Mouse (Mus musculus) neural tube, embryonic 15.5 days (tissue): ENCODE measurements around the gene Ap4m1. TPM values are rescaled to one million over a fixed set of nuclear protein-coding genes. Genes with fewer than 3 reads are reported as not detected.

Experiments used
- ATAC-seq: fragments of 200-750 bp; cut with Nextera tagmentation; 2 replicates; pipeline ENCODE4 v1.8.0; 2017; ENCODE audit warnings: mild to moderate bottlenecking, moderate TSS enrichment, moderate library complexity; ENCODE audit not compliant: low FRiP score
- H3K27ac ChIP-seq: fragments of 300-500 bp; sonication (generic); replicated peaks from 2 replicates; pipeline ENCODE4 v1.5.1; 2015; ENCODE audit warnings: mild to moderate bottlenecking, inconsistent platforms
- H3K27me3 ChIP-seq: fragments of 300-500 bp; sonication (generic); replicated peaks from 2 replicates; pipeline ENCODE4 v1.6.1; 2015; ENCODE audit warnings: inconsistent platforms
- H3K36me3 ChIP-seq: fragments of 300-500 bp; sonication (generic); 2 replicates; pipeline ENCODE4 v1.6.1; 2015; ENCODE audit warnings: inconsistent platforms
- H3K4me1 ChIP-seq: fragments of 300-500 bp; sonication (generic); 2 replicates; pipeline ENCODE4 v1.6.1; 2015; ENCODE audit warnings: inconsistent platforms
- H3K4me2 ChIP-seq: fragments of 300-500 bp; sonication (generic); 2 replicates; pipeline ENCODE4 v1.6.1; 2015; ENCODE audit warnings: inconsistent platforms, mild to moderate bottlenecking, moderate library complexity
- H3K4me3 ChIP-seq: fragments of 300-500 bp; sonication (generic); replicated peaks from 2 replicates; pipeline ENCODE4 v1.5.1; 2015; ENCODE audit warnings: mild to moderate bottlenecking, inconsistent platforms
- H3K9ac ChIP-seq: fragments of 300-500 bp; sonication (generic); replicated peaks from 2 replicates; pipeline ENCODE4 v1.6.1; 2015; ENCODE audit warnings: mild to moderate bottlenecking, inconsistent platforms
- H3K9me3 ChIP-seq: fragments of 300-500 bp; sonication (generic); replicated peaks from 2 replicates; pipeline ENCODE4 v1.6.1; 2016; ENCODE audit warnings: inconsistent platforms
- WGBS: fragments of 180-500 bp; shearing (Covaris S2); methylation state at CpG from one replicate; pipeline ENCODE4 v1.1.7; 2015; ENCODE audit warnings: mixed read lengths; 5-methylcytosine and 5-hydroxymethylcytosine counted together
- polyA plus RNA-seq: library from polyadenylated mRNA; unstranded; fragments of >200 nt; fragmentation: Nextera tagmentation; extraction: Ambion mirVana; gene quantifications from 2 replicates; pipeline ENCODE4 v1.2.1, GENCODE M21; 2015

The Ap4m1 gene
- polyA plus RNA-seq, 1 experiment from 2014 or later: 23.0 TPM

DNA sequence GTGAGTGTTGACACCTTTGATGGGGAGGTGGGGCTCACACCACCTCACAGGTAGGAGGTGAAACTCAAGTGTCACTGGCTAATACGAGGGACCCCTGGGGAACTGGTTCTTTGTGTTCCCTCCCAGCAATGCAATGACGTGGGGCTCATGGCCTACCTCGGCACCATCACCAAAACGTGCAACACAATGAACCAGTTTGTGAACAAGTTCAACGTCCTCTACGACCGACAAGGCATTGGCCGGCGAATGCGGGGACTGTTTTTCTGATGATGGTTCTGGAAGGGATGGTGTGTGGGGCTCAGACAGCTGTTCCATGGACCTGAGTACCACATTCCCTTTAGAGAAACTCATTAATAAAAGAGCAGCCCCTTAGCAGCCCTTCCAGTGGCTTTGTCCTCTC lies 8.2 kb upstream of the Ap4m1 start:
- Histone ChIP-seq H3K27ac (no peak overlapping the region), H3K4me1 (peaks cover 24% of the 10 kb centered on the region), H3K9ac (no peak overlapping the region), H3K4me2 (no peak overlapping the region), H3K36me3 (peaks cover 63% of the 10 kb centered on the region), H3K9me3 (no peaks in the 10 kb centered on the region), H3K27me3 (no peaks in the 10 kb centered on the region), H3K4me3 (no peak overlapping the region)
- WGBS: 64% methylated on average over 10 of the region's 10 CpGs
- ATAC-seq: no peak

DNA sequence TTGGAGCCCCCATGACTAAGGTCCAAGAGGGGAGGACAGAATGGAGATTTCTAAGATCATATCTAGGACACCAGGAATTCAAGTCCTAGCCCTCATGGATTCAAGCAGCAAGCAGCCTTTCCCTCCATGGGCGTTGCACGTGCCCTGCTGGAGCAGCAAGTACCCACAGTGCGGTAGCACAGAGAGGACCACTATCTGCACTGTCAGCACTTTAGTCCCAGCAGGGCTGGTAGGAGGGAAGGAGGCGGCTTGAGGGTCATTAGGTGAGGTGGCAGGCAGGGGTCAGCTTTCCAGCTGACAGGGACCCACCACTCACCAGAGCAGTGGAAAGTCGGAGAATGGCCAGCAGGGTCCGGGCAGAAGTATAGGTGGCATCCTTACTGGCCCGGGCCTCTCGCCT lies 6.2 kb upstream of the Ap4m1 start:
- H3K27me3 ChIP-seq: no peaks in the 10 kb centered on the region
- WGBS: 81% methylated on average over 8 of the region's 8 CpGs
- peaks cover 70% of the 10 kb centered on the region for H3K36me3 ChIP-seq
- peaks cover 32% of the 10 kb centered on the region for H3K4me1 ChIP-seq
- H3K4me3 ChIP-seq: no peak overlapping the region
- H3K9me3 ChIP-seq: no peaks in the 10 kb centered on the region
- H3K9ac ChIP-seq: no peak overlapping the region
- no peak overlapping the region for H3K4me2 ChIP-seq
- ATAC-seq: no peak
- 0 out of 2 replicates have a peak overlapping the region, but pooled peaks have one; percentile 28 for H3K27ac ChIP-seq

DNA sequence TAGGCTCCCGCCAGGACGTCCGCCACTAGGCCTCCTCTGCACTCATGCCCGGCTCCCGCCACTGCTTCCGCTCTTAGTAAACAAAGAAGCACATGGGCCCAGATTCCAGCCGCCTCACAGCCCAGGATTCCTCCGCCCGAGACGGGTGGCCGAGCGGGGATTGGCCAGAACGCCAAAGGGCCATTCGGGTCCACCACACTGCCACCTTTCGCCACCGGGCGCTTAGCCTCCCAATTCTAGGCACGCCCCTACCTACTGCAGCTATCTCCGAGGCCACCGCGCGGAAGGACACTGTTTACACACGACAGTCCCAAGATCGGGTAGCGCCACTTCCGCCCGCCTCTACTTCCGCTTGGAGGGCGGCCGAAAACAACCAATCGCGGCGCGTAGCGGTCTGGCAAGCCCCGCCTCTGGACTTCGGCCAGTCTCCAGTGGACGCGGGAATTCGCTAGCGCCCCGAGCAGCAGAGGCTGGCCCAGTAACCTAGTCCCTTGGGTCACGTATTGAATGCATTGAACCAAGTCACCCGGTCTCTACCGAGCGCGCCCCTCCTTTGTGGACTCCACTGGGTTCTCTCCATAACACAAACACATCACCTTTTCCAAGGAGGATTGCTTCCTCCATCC lies 753 bp upstream of the Ap4m1 start:
- H3K4me1 ChIP-seq: peaks cover 38% of the 10 kb centered on the region
- peak overlapping the region; percentile 76 for H3K4me3 ChIP-seq
- no peaks in the 10 kb centered on the region for H3K27me3 ChIP-seq
- peak overlapping the region; percentile 92 for H3K27ac ChIP-seq
- peaks cover 46% of the 10 kb centered on the region for H3K36me3 ChIP-seq
- H3K4me2 ChIP-seq: peak overlapping the region; percentile 94
- under 1% methylated on average over 47 of the region's 47 CpGs for WGBS
- H3K9ac ChIP-seq: peak overlapping the region; percentile 60
- H3K9me3 ChIP-seq: no peaks in the 10 kb centered on the region
- ATAC-seq: peak; percentile 89

DNA sequence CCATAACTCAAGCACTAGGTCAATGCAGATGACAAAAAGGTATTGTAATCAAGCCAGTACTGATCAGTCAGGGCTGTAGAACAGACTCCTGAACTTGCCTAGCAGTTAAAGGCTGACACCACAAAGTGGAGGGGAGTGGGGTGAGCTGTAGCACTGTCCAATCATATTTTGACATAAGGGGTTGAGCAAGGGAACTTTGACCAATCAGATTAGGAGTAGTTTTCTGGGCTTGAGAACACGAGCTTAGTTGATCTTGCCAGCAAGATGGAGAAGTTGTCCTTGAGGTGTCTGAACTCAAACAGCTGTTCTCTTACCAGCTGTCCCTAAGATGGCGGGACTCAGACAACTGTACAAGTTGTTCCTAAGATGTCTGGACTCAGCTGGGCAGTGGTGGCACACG lies 1.4 kb downstream of the Ap4m1 start:
- Histone ChIP-seq H3K9ac (no peak overlapping the region), H3K4me3 (0 out of 2 replicates have a peak overlapping the region, but pooled peaks have one; percentile 76), H3K9me3 (no peaks in the 10 kb centered on the region), H3K27me3 (no peaks in the 10 kb centered on the region), H3K27ac (no peak overlapping the region), H3K4me2 (peak overlapping the region; percentile 94), H3K36me3 (peaks cover 44% of the 10 kb centered on the region), H3K4me1 (peaks cover 38% of the 10 kb centered on the region)
- 87% methylated on average over 3 of the region's 3 CpGs for WGBS
- ATAC-seq: no peak

DNA sequence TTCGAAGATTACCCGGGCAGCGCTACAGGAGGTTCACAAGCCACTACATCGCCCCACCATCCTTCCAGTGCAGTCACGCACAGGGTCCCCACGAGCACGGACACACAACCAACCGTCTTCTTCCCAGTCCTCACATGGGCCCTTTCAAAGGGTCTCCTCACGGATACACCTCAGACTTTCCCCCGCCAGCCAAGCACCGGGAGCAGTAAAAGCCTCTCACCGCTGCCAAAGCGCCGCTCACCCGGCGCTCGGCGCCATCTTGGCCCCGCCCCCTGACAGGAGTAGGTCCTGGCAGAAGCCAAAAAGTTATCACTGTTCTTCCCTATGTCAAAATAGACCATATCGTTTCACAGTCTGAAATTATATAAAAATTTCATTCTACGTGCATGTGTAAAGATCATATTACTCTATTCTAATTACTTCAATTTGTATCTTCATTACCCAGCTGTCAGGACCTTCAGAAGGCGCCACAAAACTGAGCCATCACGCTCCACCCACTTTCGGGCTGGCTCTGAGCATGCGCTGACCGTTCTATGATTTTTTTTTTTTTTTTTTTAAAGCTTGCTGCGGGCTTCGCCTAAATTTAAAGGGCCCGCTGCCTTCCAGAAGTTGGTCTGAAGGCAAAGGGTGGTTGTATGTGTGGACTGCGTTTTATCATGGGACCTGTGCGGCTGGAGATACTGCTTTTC lies 15.3 kb downstream of the Ap4m1 start, which contains the start of the genes Taf6 and Cnpy4:
Taf6 (minus strand) TSS at position 502 of the 689 bp plus-strand sequence.
Cnpy4 (plus strand) TSS at position 536 of the 689 bp plus-strand sequence.
- ATAC-seq: peak; percentile 84
- under 1% methylated on average over 31 of the region's 31 CpGs for WGBS

DNA sequence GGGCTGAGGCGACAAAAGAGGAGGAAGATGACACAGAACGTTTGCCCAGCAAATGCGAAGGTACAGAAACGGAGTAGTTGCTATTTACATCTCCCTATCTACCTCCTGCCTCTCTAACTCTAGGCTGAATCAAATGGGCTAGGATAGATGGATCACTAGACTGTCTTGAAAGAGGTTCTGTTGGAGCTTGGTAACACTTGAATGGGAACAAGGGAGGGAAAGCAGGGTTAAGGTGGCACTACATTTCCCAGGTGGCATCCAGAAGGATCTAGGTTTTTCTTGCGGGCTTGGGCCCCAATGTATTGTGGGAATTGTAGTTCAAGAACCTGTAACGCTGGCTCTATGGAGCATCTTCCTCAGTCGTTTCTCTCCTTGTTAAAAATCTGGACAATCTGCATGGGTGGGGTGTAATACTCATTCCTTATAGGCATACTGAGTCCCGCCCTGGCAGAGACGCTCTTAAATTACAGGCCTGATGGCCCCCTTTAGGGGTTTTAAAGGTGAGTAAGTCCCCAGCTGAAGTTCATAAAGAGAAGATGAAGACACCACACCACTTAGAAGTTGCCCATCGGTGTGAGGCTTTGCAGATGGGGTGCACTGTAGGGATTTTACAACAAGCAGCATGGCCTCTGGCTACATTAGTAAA lies 16.0 kb downstream of the Ap4m1 start:
- no peaks in the 10 kb centered on the region for H3K27me3 ChIP-seq
- peaks cover 21% of the 10 kb centered on the region for H3K4me1 ChIP-seq
- under 1% methylated on average over 10 of the region's 10 CpGs for WGBS
- H3K9me3 ChIP-seq: no peaks in the 10 kb centered on the region
- ATAC-seq: peak; percentile 91
- H3K4me3 ChIP-seq: peak overlapping the region; percentile 82
- H3K36me3 ChIP-seq: peaks cover 31% of the 10 kb centered on the region
- H3K27ac ChIP-seq: peak overlapping the region; percentile 86
- H3K9ac ChIP-seq: peak overlapping the region; percentile 74
- H3K4me2 ChIP-seq: peak overlapping the region; percentile 86

More for the DNA sequence above, 15.3 kb downstream of the Ap4m1 start, which contains the start of the genes Taf6 and Cnpy4:
- H3K9me3 ChIP-seq: no peaks in the 10 kb centered on the region
- H3K36me3 ChIP-seq: peaks cover 32% of the 10 kb centered on the region
- peak within 1 kb of the TSS; percentile 81 for H3K9ac ChIP-seq
- no peaks in the 10 kb centered on the region for H3K27me3 ChIP-seq
- H3K4me3 ChIP-seq: peak within 1 kb of the TSS; percentile 82
- H3K4me2 ChIP-seq: peak within 1 kb of the TSS; percentile 86
- peak within 1 kb of the TSS; percentile 86 for H3K27ac ChIP-seq
- peaks cover 21% of the 10 kb centered on the region for H3K4me1 ChIP-seq

DNA sequence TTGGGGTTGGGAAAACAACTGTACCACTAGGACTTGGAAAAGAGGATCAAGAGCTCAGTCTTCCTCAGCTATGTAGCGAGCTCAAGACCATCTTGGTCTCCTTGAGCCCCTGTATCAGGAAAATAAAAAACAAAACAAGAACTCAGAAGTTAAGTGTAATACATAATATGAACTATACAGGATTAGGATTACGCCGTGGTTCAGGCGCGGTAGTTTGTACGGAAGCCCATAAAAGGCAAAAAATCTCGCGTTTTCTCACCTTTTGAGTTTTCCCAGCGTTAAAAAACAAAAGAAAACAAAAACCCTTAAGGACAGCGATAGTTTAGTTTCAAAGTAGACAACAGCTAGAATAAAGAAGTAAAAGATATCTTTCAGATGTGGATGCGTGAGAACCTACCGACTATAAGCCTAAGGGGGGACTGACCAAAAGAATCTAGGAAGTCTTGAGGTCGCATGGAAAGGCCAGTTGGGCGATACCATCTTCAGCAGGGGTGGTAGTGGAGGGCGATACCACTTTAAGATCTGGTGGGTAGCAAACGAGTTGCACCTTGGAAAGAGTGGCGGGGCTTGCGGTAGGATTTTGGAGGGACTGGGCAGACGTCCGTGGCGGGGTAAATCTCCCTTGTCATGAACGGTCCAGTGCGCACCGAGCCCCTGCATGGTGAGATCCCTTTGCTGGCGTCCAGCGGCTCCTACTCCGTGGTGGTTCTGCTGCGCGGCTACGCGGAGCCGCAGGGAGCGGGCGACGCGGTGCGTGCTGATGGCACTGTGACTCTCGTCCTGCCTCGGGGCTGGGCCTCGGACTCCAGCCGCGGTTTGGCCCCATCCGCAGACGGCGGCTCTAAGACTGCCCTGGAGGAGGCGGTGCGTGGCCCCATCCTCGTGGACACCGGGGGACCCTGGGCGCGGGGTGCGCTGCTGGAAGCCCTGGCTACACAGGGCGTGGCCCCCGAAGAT lies 22.2 kb downstream of the Ap4m1 start, which contains the start of gene Mblac1:
Mblac1 (plus strand) TSS at position 544 of the 957 bp plus-strand sequence.
- 7% methylated on average over 54 of the region's 54 CpGs for WGBS
- peaks cover 20% of the 10 kb centered on the region for H3K36me3 ChIP-seq
- H3K27ac ChIP-seq: peak within 1 kb of the TSS; percentile 95
- H3K4me3 ChIP-seq: peak within 1 kb of the TSS; percentile 81
- no peaks in the 10 kb centered on the region for H3K9me3 ChIP-seq
- ATAC-seq: peak; percentile 82
- H3K4me2 ChIP-seq: peak within 1 kb of the TSS; percentile 95
- H3K27me3 ChIP-seq: no peaks in the 10 kb centered on the region
- peaks cover 20% of the 10 kb centered on the region for H3K4me1 ChIP-seq
- H3K9ac ChIP-seq: peak within 1 kb of the TSS; percentile 90

DNA sequence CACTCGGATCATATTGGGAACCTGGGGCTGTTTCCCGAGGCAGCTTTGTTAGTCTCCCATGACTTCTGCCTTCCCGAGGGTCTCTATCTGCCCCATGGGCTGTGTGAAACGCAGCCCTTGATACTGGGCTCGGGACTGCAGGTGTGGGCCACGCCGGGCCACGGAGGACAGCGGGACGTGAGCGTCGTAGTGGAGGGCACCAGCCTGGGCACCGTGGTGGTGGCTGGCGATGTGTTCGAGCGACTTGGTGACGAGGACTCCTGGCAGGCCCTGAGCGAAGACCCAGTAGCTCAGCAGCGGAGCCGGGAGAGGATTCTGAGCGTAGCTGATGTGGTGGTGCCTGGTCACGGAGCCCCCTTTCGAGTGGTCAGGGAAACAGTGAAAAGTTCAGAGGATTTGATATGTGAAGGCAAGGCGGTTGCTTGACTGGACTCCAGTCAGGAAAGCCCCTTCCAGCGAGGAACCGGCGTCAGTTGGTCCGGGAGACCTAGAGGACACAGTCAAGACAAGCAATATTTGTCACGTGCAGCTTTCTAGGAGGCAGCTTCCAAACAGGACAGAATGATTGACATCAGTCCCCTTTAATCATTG lies 23.0 kb downstream of the Ap4m1 start:
- peak overlapping the region; percentile 95 for H3K4me2 ChIP-seq
- H3K4me3 ChIP-seq: peak overlapping the region; percentile 81
- H3K27ac ChIP-seq: peak overlapping the region; percentile 95
- no peaks in the 10 kb centered on the region for H3K9me3 ChIP-seq
- H3K9ac ChIP-seq: peak overlapping the region; percentile 90
- peaks cover 20% of the 10 kb centered on the region for H3K4me1 ChIP-seq
- under 1% methylated on average over 29 of the region's 29 CpGs for WGBS
- peaks cover 17% of the 10 kb centered on the region for H3K36me3 ChIP-seq
- peak; percentile 76 for ATAC-seq
- H3K27me3 ChIP-seq: no peaks in the 10 kb centered on the region

DNA sequence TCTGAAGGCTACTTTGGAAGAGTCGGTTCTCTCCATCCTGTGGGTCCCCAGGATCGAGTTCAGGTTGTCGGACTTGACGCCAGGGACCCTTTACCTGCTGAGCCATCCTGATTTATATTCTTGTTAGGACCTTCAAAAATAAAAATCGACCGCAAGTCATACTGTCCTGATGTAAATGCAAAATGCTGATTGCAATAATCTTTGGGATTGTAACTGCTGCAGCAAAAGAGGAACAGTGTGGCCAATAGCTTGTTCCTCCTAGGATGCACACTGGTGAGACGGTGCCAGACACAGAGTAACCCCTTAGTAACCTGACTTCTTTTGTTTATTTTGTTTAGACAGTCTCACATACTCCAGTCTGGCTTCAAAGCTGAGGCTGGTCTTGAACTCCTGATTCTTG lies 23.7 kb downstream of the Ap4m1 start:
- no peak for ATAC-seq
- no peaks in the 10 kb centered on the region for H3K9me3 ChIP-seq
- peak overlapping the region; percentile 81 for H3K4me3 ChIP-seq
- WGBS: 76% methylated on average over 7 of the region's 7 CpGs
- H3K4me1 ChIP-seq: peaks cover 20% of the 10 kb centered on the region
- H3K27me3 ChIP-seq: no peaks in the 10 kb centered on the region
- H3K4me2 ChIP-seq: peak overlapping the region; percentile 95
- peaks cover 12% of the 10 kb centered on the region; the same call in 1 of the 2 replicates for H3K36me3 ChIP-seq
- H3K27ac ChIP-seq: peak overlapping the region; percentile 95; the same call in 1 of the 2 replicates
- no peak overlapping the region; the same call in 1 of the 2 replicates for H3K9ac ChIP-seq

DNA sequence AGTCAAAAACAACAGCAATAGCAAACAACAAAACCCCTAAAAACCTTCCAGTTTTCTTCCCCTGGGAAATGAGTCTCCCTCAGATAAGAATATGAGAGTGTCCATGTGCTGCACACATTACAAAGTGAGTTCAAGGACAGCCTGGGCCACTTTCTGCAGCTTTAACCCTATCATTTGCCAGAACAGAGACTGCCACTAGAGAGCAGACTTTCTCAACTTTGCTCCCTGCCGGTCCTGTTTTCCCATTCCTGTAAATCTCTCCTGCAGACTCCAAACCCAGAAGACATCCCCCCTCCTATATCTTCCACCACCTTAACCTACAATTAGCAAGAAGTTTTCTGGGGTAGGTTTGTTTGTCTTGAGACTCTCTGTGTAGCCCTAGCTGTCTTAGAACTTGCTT lies 27.8 kb downstream of the Ap4m1 start:
- Histone ChIP-seq H3K4me2 (no peak overlapping the region), H3K9ac (no peak overlapping the region), H3K36me3 (no peaks in the 10 kb centered on the region), H3K27me3 (no peaks in the 10 kb centered on the region), H3K4me3 (no peak overlapping the region), H3K9me3 (no peaks in the 10 kb centered on the region), H3K27ac (no peak overlapping the region), H3K4me1 (peaks cover 11% of the 10 kb centered on the region)
- no peak for ATAC-seq
- 6% methylated on average over 1 of the region's 1 CpGs for WGBS
